Mouse (Mus musculus): ENCODE measurements around the gene Yipf3.

Gene Yipf3

GRCm38 (mm10) chr17:46247512-46248188 lies at the start of gene Yipf3, which contains the start of gene Polr1c:
Yipf3 (plus strand) TSS chr17:46248080.
Polr1c (minus strand) TSS chr17:46248054.
- peak; percentile 90 for DNase-seq (ENCODE audit: low spot score)

DNA sequence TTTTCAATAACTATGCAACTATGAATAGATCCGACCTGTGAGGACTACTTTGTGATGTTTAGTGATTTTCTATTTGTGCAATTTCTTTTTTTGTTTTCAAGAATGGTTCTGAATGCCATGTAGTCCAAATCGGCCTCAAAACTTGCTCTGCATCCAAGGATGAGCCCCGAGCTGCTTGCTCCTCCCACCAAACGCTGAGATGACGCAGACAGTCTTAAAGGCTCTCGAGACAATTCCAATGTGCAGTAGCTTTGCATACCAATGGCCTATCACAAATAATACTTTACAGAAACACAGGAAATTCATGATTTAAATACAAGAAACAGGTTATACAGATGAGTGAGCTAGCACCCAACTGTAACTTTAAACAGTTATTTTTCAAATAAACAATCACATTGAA lies 46.7 kb upstream of the Yipf3 start:
- no peak for DNase-seq (ENCODE audit: low spot score)

DNA sequence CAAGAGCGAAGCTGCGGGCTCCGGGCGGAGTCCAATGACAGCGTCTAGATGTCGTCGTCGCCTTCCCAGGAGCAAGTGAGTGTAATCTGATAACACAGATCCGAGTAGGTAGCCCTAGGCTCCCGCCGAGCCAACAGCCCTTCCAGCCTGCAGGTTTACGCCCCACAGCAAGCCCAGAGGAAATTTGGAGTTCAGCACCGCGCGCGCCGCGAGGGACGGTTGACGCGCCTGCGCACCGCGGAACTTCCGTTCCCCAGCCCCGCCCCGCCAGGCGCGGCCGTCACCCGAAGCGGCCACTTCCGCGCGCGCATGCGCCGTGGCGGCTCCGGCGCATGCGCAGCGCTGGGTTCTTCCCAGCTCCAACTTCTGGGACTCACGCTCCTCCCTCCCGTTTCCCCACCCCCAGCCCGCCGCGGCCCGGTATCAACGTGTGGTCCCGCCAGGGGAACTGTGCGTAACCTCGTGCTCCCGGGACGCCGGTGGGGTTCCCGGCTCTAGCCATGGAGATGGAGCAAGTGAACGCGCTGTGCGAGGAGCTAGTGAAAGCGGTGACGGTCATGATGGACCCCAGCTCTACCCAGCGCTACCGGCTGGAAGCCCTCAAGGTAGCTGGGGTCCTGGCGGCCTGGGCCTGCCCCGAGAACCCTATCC lies 45.3 kb upstream of the Yipf3 start, which contains the start of the genes Polh and Xpo5:
Gene Polh, minus strand, starts transcription at position 225 of the 651 bp plus-strand sequence.
Gene Xpo5, plus strand, starts transcription at position 362 of the 651 bp plus-strand sequence.
- DNase-seq (ENCODE audit: low spot score) = peak; percentile 83

- DNase-seq (ENCODE audit: low spot score) = peak; percentile 11
These were observed 44.8 kb upstream of the Yipf3 start for GRCm38 (mm10) chr17:46203078-46203477.

- no peak for DNase-seq (ENCODE audit: low spot score)
These were observed 41.2 kb upstream of the Yipf3 start for GRCm38 (mm10) chr17:46206676-46207075.

GRCm38 (mm10) chr17:46210550-46210949 lies 37.3 kb upstream of the Yipf3 start:
- DNase-seq (ENCODE audit: low spot score) = no peak

GRCm38 (mm10) chr17:46221601-46222000 lies 26.3 kb upstream of the Yipf3 start:
- DNase-seq (ENCODE audit: low spot score) = no peak

GRCm38 (mm10) chr17:46227576-46227975 lies 20.3 kb upstream of the Yipf3 start:
- DNase-seq (ENCODE audit: low spot score) = no peak

DNA sequence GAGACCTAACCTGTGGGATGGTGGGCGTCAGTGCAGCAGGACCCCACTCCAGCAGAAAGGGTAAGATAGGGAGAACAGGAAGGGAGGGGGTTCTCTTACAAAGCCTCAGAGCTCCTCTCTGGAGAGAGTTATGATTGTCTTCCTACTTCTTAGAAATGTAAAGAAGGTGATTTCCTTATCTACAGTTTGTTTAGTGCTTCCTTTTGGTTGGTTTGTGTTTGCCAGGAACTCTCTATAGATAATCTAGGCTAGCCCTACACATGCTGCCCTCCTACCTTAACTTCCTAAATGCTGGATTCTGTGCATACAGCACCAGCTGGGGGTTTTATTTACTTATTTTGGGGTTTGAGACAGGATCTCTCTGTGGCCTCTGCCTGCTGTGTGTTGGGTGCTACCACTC lies 11.8 kb upstream of the Yipf3 start:
- DNase-seq (ENCODE audit: low spot score) = no peak

DNA sequence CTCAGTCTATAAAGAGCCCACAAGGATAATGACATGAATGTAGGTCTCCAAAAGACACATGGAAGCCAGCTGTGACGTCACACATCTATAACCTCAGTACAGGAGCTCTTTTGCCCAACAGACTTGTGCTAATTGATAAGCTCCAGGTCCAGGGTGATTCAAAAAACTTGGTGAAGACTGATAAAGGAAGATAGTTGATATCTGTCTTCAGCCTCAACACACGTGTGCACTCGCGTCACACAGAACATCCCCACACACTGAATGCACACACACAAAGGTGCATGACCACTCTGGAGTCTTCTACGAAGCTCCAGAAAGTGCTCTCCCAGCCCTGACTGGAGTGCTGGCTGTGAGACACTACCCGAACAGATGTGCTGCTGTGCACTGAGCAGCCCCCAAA lies 10.8 kb upstream of the Yipf3 start:
- DNase-seq (ENCODE audit: low spot score) = no peak

DNA sequence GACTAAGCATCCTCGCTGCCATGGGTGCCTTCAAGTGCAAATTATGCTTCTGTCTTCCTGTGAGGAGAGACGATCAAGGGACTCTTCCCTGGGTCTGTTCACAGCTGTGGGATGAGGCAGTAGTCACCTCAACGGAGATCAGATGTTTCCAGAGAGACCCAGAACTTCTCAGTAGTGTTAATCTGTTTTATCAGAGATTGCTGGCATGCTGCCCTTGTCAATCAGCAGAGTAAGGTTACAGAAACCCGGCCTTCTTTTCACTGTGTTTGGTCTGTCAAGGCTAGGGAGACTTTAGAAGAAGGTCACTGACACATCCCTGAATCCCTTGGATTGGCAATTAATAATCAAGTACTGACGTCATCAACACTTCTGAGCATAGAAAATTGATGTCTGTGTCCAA lies 10.4 kb upstream of the Yipf3 start:
- no peak for DNase-seq (ENCODE audit: low spot score)

GRCm38 (mm10) chr17:46239516-46240114 lies 8.3 kb upstream of the Yipf3 start:
- no peak for DNase-seq (ENCODE audit: low spot score)

DNA sequence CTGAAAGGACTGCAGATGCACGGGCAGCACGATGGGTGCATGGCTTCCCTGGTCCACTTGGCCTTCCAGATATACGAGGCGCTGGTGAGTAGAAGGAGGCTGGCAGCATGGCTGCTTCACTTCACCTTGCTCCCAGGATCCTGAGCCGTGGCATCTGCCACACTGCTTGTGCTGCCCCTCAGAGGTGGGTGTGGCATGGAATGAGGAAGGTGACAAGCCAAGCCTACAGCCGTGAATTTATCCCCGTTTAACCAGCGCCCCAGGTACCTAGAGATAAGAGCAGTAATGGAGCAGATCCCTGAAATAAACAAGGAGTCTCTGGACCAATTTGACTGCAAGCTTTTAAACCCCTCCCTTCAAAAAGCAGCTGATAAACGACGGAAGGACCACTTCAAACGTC lies 6.4 kb upstream of the Yipf3 start:
- DNase-seq (ENCODE audit: low spot score) = no peak

- DNase-seq (ENCODE audit: low spot score) = no peak
These were observed 5.6 kb upstream of the Yipf3 start for GRCm38 (mm10) chr17:46242274-46242673.

DNA sequence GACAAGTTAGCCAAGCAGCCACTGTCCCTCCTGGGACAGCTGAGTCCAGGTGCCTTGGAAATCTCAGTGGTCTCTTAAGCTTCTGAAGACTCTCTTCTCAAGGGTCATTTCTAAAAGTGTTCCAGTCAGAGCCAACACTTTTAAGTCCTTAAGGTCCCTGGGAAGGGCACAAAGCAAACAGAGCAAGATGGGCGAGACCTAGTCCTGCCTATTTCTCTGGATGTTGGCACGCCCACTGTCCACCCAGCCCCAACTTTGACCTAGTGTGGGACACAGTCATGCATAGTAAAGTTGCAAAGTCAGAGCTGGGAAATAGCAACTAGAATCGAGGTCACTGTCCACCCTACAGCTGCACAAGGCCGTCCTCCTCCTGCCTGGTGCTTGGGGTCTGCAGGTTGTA lies 4.9 kb upstream of the Yipf3 start:
- no peak for DNase-seq (ENCODE audit: low spot score)

GRCm38 (mm10) chr17:46243624-46244023 lies 4.3 kb upstream of the Yipf3 start:
- no peak for DNase-seq (ENCODE audit: low spot score)

DNA sequence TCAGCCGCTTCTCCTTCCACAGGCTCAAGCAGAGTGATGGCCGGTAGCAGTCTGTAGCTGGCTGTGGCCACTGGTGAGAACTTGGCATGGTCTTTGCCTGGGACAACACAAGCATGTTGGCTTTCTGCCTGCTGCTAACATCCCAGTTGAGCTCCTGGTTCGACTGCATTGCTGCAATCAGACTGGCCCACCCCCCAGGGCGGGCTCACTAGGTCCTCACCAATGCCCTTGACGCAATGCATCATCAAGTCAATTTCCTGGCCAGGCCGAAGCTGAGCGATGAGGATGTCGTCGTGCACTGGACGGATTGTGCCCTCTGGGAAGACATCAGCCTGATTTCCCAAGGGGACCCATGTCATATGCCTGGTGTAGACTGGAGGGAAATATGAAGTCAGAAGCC lies 3.3 kb upstream of the Yipf3 start:
- no peak for DNase-seq (ENCODE audit: low spot score)

DNA sequence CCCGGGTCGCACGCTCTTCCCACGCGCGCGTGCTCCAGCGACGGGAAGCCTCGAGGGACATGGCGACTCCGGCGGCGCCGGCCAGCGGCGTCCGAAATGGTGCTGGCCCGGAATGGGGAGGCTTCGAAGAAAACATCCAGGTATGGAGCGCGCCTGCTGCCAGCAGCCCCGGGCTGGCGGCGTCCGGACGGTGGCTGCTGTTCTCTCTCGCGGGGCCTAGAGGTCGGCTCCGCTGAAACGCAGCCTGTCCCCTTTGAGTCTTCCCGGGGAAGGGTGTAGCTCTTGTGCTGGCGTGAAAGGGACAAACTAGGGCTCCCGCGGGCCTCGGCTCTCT lies 276 bp downstream of the Yipf3 start:
- DNase-seq (ENCODE audit: low spot score) = no peak

DNA sequence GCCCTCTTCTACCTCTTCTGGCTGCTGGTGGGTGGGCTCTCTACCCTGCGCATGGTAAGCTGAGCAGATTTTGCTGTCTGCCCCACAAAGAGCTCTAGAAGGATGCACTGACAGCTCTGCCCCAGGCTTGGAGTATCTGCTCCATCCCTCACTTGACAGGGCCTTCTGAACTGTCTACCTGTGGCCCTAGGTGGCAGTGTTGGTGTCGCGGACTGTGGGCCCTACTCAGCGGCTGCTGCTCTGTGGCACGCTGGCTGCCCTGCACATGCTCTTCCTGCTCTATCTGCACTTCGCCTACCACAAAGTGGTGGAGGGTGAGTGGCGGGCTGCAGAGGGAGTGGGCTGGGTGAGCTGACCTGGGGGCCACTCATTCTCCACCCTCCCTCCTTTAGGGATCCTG lies 3.3 kb downstream of the Yipf3 start:
- DNase-seq (ENCODE audit: low spot score) = no peak

DNA sequence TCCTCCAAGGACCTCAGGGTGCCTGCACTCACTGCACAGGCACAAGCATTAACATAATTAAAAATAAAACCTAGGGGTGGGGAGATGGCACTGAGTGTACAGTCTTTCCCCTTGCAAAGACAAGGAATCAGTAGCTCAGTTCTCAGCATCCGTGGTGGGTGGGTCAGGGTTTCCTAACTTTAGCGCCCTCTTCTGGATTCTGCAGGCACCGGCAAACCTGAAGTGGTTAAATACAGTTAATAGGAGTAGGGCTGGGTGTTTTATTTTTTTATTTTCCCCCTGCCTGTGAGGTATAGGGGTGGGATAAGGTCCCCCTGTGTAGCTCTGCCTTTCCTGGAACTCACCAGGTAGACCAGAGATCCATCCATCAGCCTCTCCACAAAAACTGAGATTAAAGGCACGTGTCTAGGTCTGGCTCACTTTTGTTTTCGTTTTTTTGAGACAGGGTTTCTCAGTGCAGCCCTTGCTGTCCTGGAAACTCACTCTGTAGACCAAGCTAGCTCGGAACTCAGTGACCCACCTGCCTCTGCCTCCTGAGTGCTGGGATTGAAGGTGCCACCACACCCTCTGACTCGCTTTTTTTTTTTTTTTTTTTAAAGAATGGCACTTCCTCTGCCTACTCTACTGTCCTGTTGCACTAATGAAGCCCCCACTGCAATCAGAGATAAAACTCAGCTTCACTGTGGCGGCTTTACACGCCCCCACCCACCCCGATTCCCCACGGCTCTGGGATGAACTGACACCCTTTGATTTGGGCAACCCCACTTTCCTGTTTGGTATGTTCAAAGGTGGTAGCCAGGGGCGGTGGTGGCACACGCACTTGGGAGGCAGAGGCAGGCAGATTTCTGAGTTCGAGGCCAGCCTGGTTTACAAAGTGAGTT lies 4.9 kb downstream of the Yipf3 start:
- no peak for DNase-seq (ENCODE audit: low spot score)

GRCm38 (mm10) chr17:46253452-46254084 lies 5.7 kb downstream of the Yipf3 start, which contains the start of gene Lrrc73:
Lrrc73 (plus strand) TSS chr17:46253531.
- peak; percentile 89 for DNase-seq (ENCODE audit: low spot score)

DNA sequence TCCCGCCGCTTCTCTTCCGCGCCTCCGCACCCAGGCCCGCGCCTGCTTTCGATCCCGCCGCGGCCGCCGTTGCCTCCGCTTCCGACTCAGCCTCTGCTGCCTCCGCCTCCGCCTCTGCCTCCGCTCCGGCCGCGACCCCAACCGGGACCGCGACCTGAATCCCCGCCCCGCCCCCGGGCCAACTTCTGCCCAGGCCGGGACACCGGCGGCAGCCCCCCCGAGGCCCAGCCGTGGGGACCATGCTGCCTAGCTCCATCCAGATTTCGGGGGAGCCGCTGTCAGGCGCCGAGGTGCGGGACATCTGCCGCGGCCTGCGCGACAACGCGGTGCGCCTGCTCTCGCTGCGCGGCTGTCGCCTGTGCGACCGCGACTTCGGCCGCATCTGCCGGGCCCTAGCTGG lies 6.2 kb downstream of the Yipf3 start:
- DNase-seq (ENCODE audit: low spot score) = no peak

Data from left cerebral cortex, adult 11 months (tissue).